Mouse (Mus musculus): ENCODE measurements around the gene Rmnd5b. TPM values are rescaled to one million over a fixed set of nuclear protein-coding genes. Genes with fewer than 3 reads are reported as not detected.
"Not testable (repeated sequence)": the region's sequence is repeated elsewhere in the genome, so short reads cannot be mapped to it uniquely, and the experiment has no call there.

Gene Rmnd5b
- polyA plus RNA-seq, 1 experiment from 2014 or later = 39.1 TPM

DNA sequence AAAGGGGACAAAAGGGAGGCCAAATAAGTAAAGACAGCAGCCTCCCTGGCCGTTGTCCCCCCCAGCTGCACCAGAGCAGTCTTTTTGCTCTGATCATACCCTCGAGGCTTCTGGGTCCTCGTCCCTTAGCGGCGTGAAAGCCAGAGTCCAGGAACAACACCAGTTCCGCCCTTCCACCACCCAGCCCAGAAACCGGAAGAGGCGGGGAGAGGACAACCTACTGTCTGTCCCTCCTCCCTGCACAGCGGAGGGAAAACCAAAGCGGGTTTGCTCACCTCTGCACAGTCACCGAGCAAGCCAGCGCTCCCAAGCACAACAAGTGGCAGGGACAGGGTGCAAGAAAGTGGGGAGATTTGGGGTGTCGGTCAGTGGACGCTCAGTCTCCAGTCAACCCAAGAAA, 20.1 kb downstream of the Rmnd5b start:
- peaks cover 26% of the 10 kb centered on the region for H3K4me1 ChIP-seq
- H3K27ac ChIP-seq = peak overlapping the region; percentile 83
- peak; percentile 72 for DNase-seq (ENCODE audit: extremely low spot score, low spot score)
- 4% methylated on average over 14 of the region's 14 CpGs for WGBS
- H3K27me3 ChIP-seq (ENCODE audit: poor library complexity, severe bottlenecking) = no peaks in the 10 kb centered on the region
- no peaks in the 10 kb centered on the region for H3K9me3 ChIP-seq
- H3K4me3 ChIP-seq = peak overlapping the region; percentile 43
- H3K36me3 ChIP-seq (replicated peaks) = no peaks in the 10 kb centered on the region

GRCm38 (mm10) chr11:51615129-51615528, 20.6 kb downstream of the Rmnd5b start:
- Histone ChIP-seq H3K9me3 (no peaks in the 10 kb centered on the region), H3K4me1 (peaks cover 22% of the 10 kb centered on the region), H3K27me3 (ENCODE audit: poor library complexity, severe bottlenecking) (no peaks in the 10 kb centered on the region), H3K4me3 (peak overlapping the region; percentile 43), H3K36me3 (replicated peaks) (no peaks in the 10 kb centered on the region), H3K27ac (peak overlapping the region; percentile 83)
- 55% methylated on average over 7 of the region's 7 CpGs for WGBS
- no peak for DNase-seq (ENCODE audit: extremely low spot score, low spot score)

GRCm38 (mm10) chr11:51614256-51614655, 21.4 kb downstream of the Rmnd5b start:
- H3K9me3 ChIP-seq = no peaks in the 10 kb centered on the region
- no peak overlapping the region for H3K4me3 ChIP-seq
- H3K4me1 ChIP-seq = peaks cover 19% of the 10 kb centered on the region
- H3K36me3 ChIP-seq (replicated peaks) = no peaks in the 10 kb centered on the region
- DNase-seq (ENCODE audit: extremely low spot score, low spot score) = no peak
- H3K27me3 ChIP-seq (ENCODE audit: poor library complexity, severe bottlenecking) = no peaks in the 10 kb centered on the region
- WGBS = 82% methylated on average over 8 of the region's 8 CpGs
- no peak overlapping the region for H3K27ac ChIP-seq

- not testable (repeated sequence) for H3K4me3 ChIP-seq; DNase-seq (ENCODE audit: extremely low spot score, low spot score); H3K27me3 ChIP-seq (ENCODE audit: poor library complexity, severe bottlenecking); H3K9me3 ChIP-seq; H3K27ac ChIP-seq
- Histone ChIP-seq H3K4me1 (peaks cover 18% of the 10 kb centered on the region), H3K36me3 (replicated peaks) (peaks cover 12% of the 10 kb centered on the region)
- WGBS = 90% methylated on average over 5 of the region's 5 CpGs
These were observed 25.8 kb downstream of the Rmnd5b start for GRCm38 (mm10) chr11:51609940-51610339.

GRCm38 (mm10) chr11:51609266-51609909, 26.3 kb downstream of the Rmnd5b start:
- DNase-seq (ENCODE audit: extremely low spot score, low spot score) = no peak

GRCm38 (mm10) chr11:51607096-51607738, 28.5 kb downstream of the Rmnd5b start:
- 12% methylated on average over 15 of the region's 15 CpGs for WGBS

More at GRCm38 (mm10) chr11:51609266-51609909, 26.3 kb downstream of the Rmnd5b start:
- Histone ChIP-seq H3K4me3 (no peak overlapping the region), H3K4me1 (peaks cover 18% of the 10 kb centered on the region), H3K27me3 (ENCODE audit: poor library complexity, severe bottlenecking) (no peaks in the 10 kb centered on the region), H3K27ac (no peak overlapping the region), H3K36me3 (replicated peaks) (peaks cover 18% of the 10 kb centered on the region), H3K9me3 (no peaks in the 10 kb centered on the region)
- 87% methylated on average over 3 of the region's 3 CpGs for WGBS

DNA sequence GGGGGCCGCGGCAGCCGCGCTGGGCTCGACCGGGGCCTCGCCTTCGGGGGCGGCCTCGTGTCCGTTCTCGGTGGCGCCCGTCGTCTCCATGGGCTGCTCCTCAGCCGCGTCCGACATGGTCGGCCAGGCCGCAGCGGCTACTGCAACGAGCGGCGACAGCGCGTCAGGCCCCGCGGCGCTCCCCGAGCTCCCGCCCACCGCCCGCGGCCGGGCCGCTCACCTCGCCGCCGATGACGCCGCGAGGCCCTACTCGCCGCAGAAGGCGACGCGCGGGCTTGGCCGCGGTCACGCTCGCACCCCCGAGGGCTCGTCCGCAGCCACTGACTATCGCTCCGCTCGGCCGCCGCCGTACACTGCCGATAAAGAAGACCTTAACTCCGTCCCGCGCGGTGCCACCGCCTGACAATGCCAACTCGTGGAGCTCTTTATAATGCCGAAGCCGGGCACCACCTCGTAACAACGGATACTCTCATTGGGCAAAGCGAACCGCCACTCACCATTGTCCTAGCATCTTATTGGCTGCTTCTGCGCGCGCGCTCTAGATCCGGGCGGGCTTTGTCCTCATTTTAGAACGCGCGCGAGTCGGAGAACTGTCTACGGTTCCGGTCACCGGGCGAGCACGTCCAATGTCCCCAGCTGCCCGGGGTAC, 29.1 kb downstream of the Rmnd5b start, which contains the start of gene Hnrnpab:
Gene Hnrnpab, minus strand, starts transcription at position 401 of the 649 bp plus-strand sequence.
- H3K36me3 ChIP-seq (replicated peaks) = peaks cover 46% of the 10 kb centered on the region
- H3K27ac ChIP-seq = peak within 1 kb of the TSS; percentile 99
- H3K4me1 ChIP-seq = peaks cover 44% of the 10 kb centered on the region
- H3K4me3 ChIP-seq = peak within 1 kb of the TSS; percentile 74
- H3K27me3 ChIP-seq (ENCODE audit: poor library complexity, severe bottlenecking) = no peaks in the 10 kb centered on the region
- WGBS = under 1% methylated on average over 91 of the region's 91 CpGs
- H3K9me3 ChIP-seq = no peaks in the 10 kb centered on the region
- DNase-seq (ENCODE audit: extremely low spot score, low spot score) = peak; percentile 99

More at GRCm38 (mm10) chr11:51607096-51607738, 28.5 kb downstream of the Rmnd5b start:
- no peaks in the 10 kb centered on the region for H3K27me3 ChIP-seq (ENCODE audit: poor library complexity, severe bottlenecking)
- H3K4me1 ChIP-seq = peaks cover 38% of the 10 kb centered on the region
- H3K36me3 ChIP-seq (replicated peaks) = peaks cover 39% of the 10 kb centered on the region
- H3K4me3 ChIP-seq = peak overlapping the region; percentile 74
- H3K27ac ChIP-seq = peak overlapping the region; percentile 99
- no peaks in the 10 kb centered on the region for H3K9me3 ChIP-seq
- DNase-seq (ENCODE audit: extremely low spot score, low spot score) = no peak

GRCm38 (mm10) chr11:51605602-51606446, 29.9 kb downstream of the Rmnd5b start:
- Histone ChIP-seq H3K4me3 (peak overlapping the region; percentile 74), H3K27ac (peak overlapping the region; percentile 99), H3K27me3 (ENCODE audit: poor library complexity, severe bottlenecking) (no peaks in the 10 kb centered on the region), H3K4me1 (peaks cover 51% of the 10 kb centered on the region), H3K9me3 (no peaks in the 10 kb centered on the region), H3K36me3 (replicated peaks) (peaks cover 53% of the 10 kb centered on the region)
- DNase-seq (ENCODE audit: extremely low spot score, low spot score) = peak; percentile 72
- under 1% methylated on average over 81 of the region's 81 CpGs for WGBS

DNA sequence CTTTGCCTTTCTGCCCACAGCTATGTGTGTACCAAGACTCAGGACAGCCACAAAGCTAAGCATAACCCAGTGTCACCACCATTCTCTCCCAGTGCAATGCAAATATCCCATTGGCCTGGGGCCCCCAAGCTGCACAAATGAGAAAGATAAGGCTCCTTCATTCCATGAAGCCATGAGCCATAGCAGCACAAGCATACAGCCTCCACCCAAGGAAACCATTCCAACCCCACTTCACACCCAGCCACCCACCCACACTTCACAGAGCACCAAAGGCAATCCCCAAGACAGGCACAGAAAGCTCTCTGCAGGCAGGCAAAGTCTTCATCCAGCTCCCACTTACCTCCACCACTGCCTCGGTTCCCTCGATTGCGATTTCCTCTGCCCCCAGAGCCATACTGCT, 33.4 kb downstream of the Rmnd5b start:
- Histone ChIP-seq H3K27me3 (ENCODE audit: poor library complexity, severe bottlenecking) (no peaks in the 10 kb centered on the region), H3K4me1 (peaks cover 45% of the 10 kb centered on the region), H3K9me3 (no peaks in the 10 kb centered on the region), H3K4me3 (peak overlapping the region; percentile 21; the same call in 1 of the 2 replicates), H3K27ac (no peak overlapping the region), H3K36me3 (replicated peaks) (peaks cover 89% of the 10 kb centered on the region)
- 89% methylated on average over 3 of the region's 3 CpGs for WGBS
- DNase-seq (ENCODE audit: extremely low spot score, low spot score) = no peak

DNA sequence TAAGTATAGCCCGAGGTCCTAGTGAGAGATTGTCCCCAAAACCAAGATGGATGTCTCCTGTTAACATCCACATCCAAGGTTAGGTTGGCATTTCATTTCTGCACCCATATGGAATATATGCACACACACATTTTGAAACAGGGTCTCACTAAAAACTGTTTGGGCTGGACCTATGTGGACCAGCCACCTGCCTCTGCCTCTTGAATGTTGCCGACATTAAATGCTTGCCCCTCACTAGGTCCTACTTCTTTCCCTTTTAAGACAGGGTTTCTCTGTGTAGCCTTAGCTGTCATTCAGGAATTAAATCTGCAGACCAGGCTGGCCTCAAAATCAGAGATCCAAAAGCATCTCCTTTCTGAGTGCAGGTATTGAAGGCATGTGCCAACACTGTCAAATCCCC, 38.1 kb downstream of the Rmnd5b start:
- 89% methylated on average over 2 of the region's 2 CpGs for WGBS
- Histone ChIP-seq H3K4me1 (peaks cover 16% of the 10 kb centered on the region), H3K4me3 (no peak overlapping the region), H3K9me3 (no peaks in the 10 kb centered on the region), H3K27ac (no peak overlapping the region), H3K36me3 (replicated peaks) (peaks cover 100% of the 10 kb centered on the region), H3K27me3 (ENCODE audit: poor library complexity, severe bottlenecking) (no peaks in the 10 kb centered on the region)
- DNase-seq (ENCODE audit: extremely low spot score, low spot score) = no peak

DNA sequence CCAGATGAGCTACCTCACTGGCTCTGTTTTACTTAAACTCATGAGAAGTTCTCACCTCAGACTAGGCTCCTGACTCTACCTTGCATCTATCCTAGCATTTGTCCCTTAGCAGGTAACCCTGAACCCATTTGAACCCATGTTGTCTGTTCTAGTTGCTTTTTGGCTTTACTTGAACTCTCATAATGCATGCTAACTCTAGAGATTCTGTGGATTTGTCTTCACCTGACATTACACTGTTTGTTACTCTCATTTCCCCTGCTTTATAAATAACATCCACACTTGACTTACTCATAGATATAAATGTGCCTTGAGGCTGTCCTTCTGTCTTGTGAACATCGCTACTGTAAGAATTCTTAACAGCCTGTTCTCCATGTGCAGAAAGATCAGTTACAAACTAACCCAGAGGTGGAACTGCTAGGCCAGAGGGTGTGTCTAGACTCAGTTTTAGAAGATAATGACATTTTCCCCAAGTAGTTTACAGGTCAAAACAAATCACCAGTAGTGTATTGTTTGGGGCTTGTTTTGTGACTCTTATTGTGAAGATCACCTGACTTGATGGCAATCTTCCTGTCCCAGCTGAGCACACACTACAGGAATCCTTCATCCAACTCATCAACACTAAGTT, 40.1 kb downstream of the Rmnd5b start:
- Histone ChIP-seq H3K4me1 (no peaks in the 10 kb centered on the region), H3K36me3 (replicated peaks) (peaks cover 100% of the 10 kb centered on the region), H3K27me3 (ENCODE audit: poor library complexity, severe bottlenecking) (no peaks in the 10 kb centered on the region), H3K4me3 (no peak overlapping the region), H3K9me3 (no peaks in the 10 kb centered on the region), H3K27ac (no peak overlapping the region)
- WGBS = 92% methylated on average over 1 of the region's 1 CpGs
- no peak for DNase-seq (ENCODE audit: extremely low spot score, low spot score)

All from forebrain, embryonic 10.5 days (tissue).